Mouse (Mus musculus): ENCODE measurements around the gene Sec16b. TPM values are rescaled to one million over a fixed set of nuclear protein-coding genes. Genes with fewer than 3 reads are reported as not detected.

The Sec16b gene
- polyA plus RNA-seq, 1 experiment from 2014 or later: 1.5 TPM

DNA sequence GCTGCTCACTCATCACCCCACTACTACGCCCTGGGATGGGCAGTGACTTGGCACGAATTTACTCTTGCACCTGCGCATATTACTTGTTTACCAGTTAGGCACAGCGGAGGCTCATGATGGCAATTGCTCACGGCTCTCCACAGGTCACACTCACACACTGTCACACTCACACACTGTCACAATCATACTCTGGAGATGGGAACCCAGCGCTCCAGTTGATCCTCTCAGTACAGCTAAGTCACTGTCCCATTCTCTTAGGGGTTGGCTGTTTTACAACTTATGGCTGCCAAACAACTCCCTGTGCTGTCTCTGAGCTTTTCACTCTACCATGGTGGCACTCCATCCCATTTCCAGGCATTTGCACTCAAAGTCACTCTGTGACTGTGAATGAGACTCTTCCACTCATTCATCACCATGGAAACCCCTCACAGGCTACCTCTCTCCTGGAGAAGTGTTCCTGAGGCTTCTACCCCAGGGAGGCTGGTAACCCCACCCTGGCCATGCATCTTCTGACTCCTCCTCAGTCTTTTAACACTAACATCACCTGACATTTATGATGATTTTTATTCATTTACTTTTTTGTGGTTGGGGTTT, 5.1 kb upstream of the Sec16b start:
- H3K4me1 ChIP-seq (replicated peaks; ENCODE audit: control insufficient read depth, insufficient read depth, low read length): no peaks in the 10 kb centered on the region
- no peak overlapping the region for H3K9ac ChIP-seq (ENCODE audit: low read depth, low read length)
- ATAC-seq (ENCODE audit: low FRiP score) (no peak), DNase-seq (ENCODE audit: low spot score) (no peak)
- no peaks in the 10 kb centered on the region for H3K36me3 ChIP-seq (ENCODE audit: control insufficient read depth, insufficient read depth, low read length)
- WGBS: 92% methylated on average over 6 of the region's 6 CpGs
- H3K4me2 ChIP-seq (replicated peaks; ENCODE audit: low read depth, low read length): no peak overlapping the region
- H3K4me3 ChIP-seq (ENCODE audit: low read depth, low read length): no peak overlapping the region
- no peak overlapping the region for H3K27ac ChIP-seq (ENCODE audit: low read depth, low read length)
- H3K27me3 ChIP-seq (ENCODE audit: control insufficient read depth, insufficient read depth, low read length): no peaks in the 10 kb centered on the region
- H3K9me3 ChIP-seq (ENCODE audit: control insufficient read depth, low read length): no peaks in the 10 kb centered on the region

DNA sequence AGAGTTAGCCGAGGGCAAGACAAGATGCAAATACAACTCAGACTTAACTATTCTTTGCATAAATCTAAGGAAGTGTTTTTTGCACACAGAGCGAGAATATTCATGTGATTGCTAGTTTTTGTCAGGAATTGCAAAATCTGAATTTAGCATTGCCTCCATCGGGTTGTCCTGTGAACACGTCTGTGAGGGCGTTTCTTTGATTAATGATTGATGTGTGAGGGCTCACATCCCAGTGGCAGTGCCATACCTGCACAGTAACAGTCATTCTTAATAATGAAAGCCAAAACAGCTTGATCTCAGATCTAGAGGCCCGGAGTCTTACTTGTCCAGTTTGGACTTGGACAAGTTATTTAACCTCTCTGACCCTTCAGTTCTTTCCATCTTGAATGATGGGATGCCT, 3.5 kb upstream of the Sec16b start:
- Histone ChIP-seq H3K36me3 (ENCODE audit: control insufficient read depth, insufficient read depth, low read length) (no peaks in the 10 kb centered on the region), H3K9me3 (ENCODE audit: control insufficient read depth, low read length) (no peaks in the 10 kb centered on the region), H3K4me2 (replicated peaks; ENCODE audit: low read depth, low read length) (no peak overlapping the region), H3K9ac (ENCODE audit: low read depth, low read length) (no peak overlapping the region), H3K27me3 (ENCODE audit: control insufficient read depth, insufficient read depth, low read length) (no peaks in the 10 kb centered on the region), H3K4me3 (ENCODE audit: low read depth, low read length) (no peak overlapping the region), H3K4me1 (replicated peaks; ENCODE audit: control insufficient read depth, insufficient read depth, low read length) (no peaks in the 10 kb centered on the region), H3K27ac (ENCODE audit: low read depth, low read length) (no peak overlapping the region)
- DNase-seq (ENCODE audit: low spot score) (no peak), ATAC-seq (ENCODE audit: low FRiP score) (no peak)
- 64% methylated on average over 6 of the region's 6 CpGs for WGBS

DNA sequence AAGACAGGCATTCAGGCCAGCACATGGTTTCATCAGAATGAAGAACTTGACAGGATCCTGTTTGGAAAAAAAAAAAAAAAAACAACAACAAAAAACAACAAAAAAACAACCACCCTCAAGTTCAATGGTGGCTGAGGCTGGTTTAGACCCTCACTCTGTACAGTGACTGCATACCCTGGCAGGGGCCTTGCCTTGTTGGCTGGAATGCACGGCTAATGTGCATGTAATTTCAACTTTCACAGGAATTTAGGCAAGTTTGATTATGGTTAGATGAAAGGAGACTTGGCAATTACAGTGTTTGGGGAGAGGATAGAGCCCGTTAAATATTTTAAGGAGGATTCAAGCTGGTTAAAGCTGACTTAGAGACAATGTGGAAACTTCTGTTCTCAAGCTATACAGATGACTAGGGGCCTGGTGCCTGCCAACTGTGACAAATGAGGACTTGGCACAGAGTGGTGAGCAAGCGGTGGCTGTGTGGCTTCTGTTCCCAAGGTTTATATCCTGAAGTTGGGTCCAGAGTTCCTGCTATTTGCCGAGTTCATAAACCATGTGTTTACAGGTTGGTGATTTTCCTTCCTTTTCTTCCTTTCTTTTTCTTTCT, 567 bp downstream of the Sec16b start:
- no peaks in the 10 kb centered on the region for H3K36me3 ChIP-seq (ENCODE audit: control insufficient read depth, insufficient read depth, low read length)
- no peak overlapping the region for H3K4me2 ChIP-seq (replicated peaks; ENCODE audit: low read depth, low read length)
- DNase-seq (ENCODE audit: low spot score) (peak; percentile 15), ATAC-seq (ENCODE audit: low FRiP score) (no peak)
- H3K9me3 ChIP-seq (ENCODE audit: control insufficient read depth, low read length): no peaks in the 10 kb centered on the region
- WGBS: 44% methylated on average over 4 of the region's 4 CpGs
- H3K4me1 ChIP-seq (replicated peaks; ENCODE audit: control insufficient read depth, insufficient read depth, low read length): no peaks in the 10 kb centered on the region
- no peak overlapping the region for H3K9ac ChIP-seq (ENCODE audit: low read depth, low read length)
- H3K4me3 ChIP-seq (ENCODE audit: low read depth, low read length): no peak overlapping the region
- no peak overlapping the region for H3K27ac ChIP-seq (ENCODE audit: low read depth, low read length)
- H3K27me3 ChIP-seq (ENCODE audit: control insufficient read depth, insufficient read depth, low read length): no peaks in the 10 kb centered on the region

DNA sequence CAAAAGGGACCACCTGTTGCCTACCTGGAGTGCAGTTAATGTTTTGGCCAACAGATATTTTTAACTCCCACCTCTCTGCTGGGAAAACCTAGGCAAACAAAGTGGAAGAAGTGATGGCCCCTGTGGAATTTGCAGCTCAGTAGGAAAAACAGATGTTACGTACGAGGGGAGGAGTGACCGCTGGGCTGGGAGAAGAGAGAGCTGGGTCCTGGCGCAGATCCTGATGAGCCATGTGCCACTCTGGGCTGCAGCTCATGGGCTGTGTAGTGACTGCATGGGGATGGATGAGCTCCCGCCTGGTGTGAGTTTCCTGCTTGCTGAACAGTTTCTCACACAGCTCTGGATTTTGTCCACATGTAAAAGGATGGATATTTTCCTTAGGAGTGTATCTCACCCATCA, 1.3 kb downstream of the Sec16b start:
- ATAC-seq (ENCODE audit: low FRiP score) (no peak), DNase-seq (ENCODE audit: low spot score) (no peak)
- Histone ChIP-seq H3K4me2 (replicated peaks; ENCODE audit: low read depth, low read length) (no peak overlapping the region), H3K9me3 (ENCODE audit: control insufficient read depth, low read length) (no peaks in the 10 kb centered on the region), H3K4me1 (replicated peaks; ENCODE audit: control insufficient read depth, insufficient read depth, low read length) (no peaks in the 10 kb centered on the region), H3K9ac (ENCODE audit: low read depth, low read length) (no peak overlapping the region), H3K27me3 (ENCODE audit: control insufficient read depth, insufficient read depth, low read length) (no peaks in the 10 kb centered on the region), H3K27ac (ENCODE audit: low read depth, low read length) (no peak overlapping the region), H3K36me3 (ENCODE audit: control insufficient read depth, insufficient read depth, low read length) (no peaks in the 10 kb centered on the region), H3K4me3 (ENCODE audit: low read depth, low read length) (no peak overlapping the region)
- 48% methylated on average over 5 of the region's 5 CpGs for WGBS

DNA sequence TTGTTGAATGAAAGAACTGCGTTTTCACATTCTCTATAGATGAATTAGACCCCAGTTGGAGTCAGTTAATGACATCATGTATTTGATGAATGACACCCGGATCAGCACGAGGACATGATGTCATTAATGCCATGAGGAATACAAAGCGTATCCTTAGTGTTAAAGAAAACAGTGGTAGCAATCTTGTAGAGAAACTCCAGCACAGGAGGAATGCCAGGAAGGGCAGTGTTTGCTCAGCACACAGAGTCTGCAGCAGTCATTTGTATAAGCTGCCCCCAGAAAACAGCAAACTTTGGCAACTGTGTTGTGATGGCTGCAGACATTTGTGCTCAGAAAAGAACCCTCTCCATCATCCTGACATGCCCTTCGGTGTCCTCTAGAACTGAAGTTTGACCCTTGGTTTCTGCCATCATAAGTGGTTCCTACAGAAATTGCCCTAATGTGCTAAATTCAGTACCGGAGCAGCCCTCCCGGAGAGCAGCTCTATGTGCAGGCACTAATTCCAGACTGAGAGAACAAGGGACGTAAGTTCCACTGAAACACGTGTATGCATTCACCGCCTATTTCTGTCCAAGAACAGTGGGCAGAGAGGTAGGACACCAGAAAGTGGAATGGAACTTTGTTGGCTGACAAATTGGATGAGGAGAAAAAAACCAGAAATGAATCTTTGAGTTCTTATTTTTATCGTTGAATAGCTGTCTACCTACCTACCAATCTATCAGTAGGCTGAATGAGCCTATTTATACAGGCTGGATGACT, 6.3 kb downstream of the Sec16b start:
- no peak for DNase-seq (ENCODE audit: low spot score)
- Histone ChIP-seq H3K4me1 (replicated peaks; ENCODE audit: control insufficient read depth, insufficient read depth, low read length) (no peaks in the 10 kb centered on the region), H3K27me3 (ENCODE audit: control insufficient read depth, insufficient read depth, low read length) (no peaks in the 10 kb centered on the region), H3K36me3 (ENCODE audit: control insufficient read depth, insufficient read depth, low read length) (no peaks in the 10 kb centered on the region), H3K27ac (ENCODE audit: low read depth, low read length) (no peak overlapping the region), H3K4me3 (ENCODE audit: low read depth, low read length) (no peak overlapping the region), H3K4me2 (replicated peaks; ENCODE audit: low read depth, low read length) (no peak overlapping the region), H3K9me3 (ENCODE audit: control insufficient read depth, low read length) (no peaks in the 10 kb centered on the region), H3K9ac (ENCODE audit: low read depth, low read length) (no peak overlapping the region)
- no peak for ATAC-seq (ENCODE audit: low FRiP score)
- 73% methylated on average over 11 of the region's 11 CpGs for WGBS

DNA sequence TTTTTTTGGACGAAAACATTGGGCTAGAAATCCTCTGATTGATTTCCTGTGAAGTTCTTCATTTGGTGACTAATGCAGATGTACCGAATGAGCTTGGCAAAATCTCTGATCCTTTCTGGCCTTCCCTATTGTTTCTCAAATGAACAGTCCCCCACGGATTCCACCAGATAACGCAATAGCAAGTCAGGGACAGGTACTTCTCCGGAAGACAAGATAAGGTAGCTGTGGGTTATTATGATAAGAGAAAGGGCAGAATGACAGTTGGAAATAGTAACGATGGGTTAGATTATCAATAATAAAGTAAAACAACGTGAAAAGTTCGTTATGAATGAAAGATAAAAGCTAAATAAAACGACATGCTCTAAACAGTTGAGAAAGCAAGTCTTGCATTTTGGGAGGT, 7.0 kb downstream of the Sec16b start:
- H3K27me3 ChIP-seq (ENCODE audit: control insufficient read depth, insufficient read depth, low read length): no peaks in the 10 kb centered on the region
- no peaks in the 10 kb centered on the region for H3K36me3 ChIP-seq (ENCODE audit: control insufficient read depth, insufficient read depth, low read length)
- no peak overlapping the region for H3K27ac ChIP-seq (ENCODE audit: low read depth, low read length)
- WGBS: 81% methylated on average over 9 of the region's 9 CpGs
- no peak overlapping the region for H3K9ac ChIP-seq (ENCODE audit: low read depth, low read length)
- no peak for ATAC-seq (ENCODE audit: low FRiP score)
- no peak for DNase-seq (ENCODE audit: low spot score)
- no peaks in the 10 kb centered on the region for H3K9me3 ChIP-seq (ENCODE audit: control insufficient read depth, low read length)
- H3K4me1 ChIP-seq (replicated peaks; ENCODE audit: control insufficient read depth, insufficient read depth, low read length): no peaks in the 10 kb centered on the region
- no peak overlapping the region for H3K4me2 ChIP-seq (replicated peaks; ENCODE audit: low read depth, low read length)
- H3K4me3 ChIP-seq (ENCODE audit: low read depth, low read length): no peak overlapping the region

DNA sequence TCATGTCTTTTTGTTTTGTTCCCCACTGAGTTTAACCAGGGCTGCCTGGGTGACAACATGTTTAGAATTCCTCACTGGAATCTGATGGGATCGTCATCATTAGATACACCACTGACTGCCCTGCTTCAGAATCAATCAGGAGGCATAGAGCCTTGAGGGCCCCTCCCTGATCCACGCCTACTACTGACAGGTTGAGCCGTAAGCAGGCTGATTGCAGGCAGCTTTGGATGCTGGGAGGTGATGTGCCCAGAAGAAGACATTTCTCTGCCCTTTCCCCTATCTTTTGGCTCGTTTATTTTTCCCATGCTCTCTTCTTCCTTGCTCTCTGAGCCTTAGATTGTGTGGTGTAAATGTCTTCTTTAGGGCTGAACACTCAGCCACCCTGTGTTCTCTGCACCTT, 7.8 kb downstream of the Sec16b start:
- Histone ChIP-seq H3K27me3 (ENCODE audit: control insufficient read depth, insufficient read depth, low read length) (no peaks in the 10 kb centered on the region), H3K36me3 (ENCODE audit: control insufficient read depth, insufficient read depth, low read length) (no peaks in the 10 kb centered on the region), H3K4me1 (replicated peaks; ENCODE audit: control insufficient read depth, insufficient read depth, low read length) (no peaks in the 10 kb centered on the region), H3K9ac (ENCODE audit: low read depth, low read length) (no peak overlapping the region), H3K4me3 (ENCODE audit: low read depth, low read length) (no peak overlapping the region), H3K9me3 (ENCODE audit: control insufficient read depth, low read length) (no peaks in the 10 kb centered on the region), H3K4me2 (replicated peaks; ENCODE audit: low read depth, low read length) (no peak overlapping the region), H3K27ac (ENCODE audit: low read depth, low read length) (no peak overlapping the region)
- no peak for DNase-seq (ENCODE audit: low spot score)
- 74% methylated on average over 4 of the region's 4 CpGs for WGBS
- no peak for ATAC-seq (ENCODE audit: low FRiP score)

DNA sequence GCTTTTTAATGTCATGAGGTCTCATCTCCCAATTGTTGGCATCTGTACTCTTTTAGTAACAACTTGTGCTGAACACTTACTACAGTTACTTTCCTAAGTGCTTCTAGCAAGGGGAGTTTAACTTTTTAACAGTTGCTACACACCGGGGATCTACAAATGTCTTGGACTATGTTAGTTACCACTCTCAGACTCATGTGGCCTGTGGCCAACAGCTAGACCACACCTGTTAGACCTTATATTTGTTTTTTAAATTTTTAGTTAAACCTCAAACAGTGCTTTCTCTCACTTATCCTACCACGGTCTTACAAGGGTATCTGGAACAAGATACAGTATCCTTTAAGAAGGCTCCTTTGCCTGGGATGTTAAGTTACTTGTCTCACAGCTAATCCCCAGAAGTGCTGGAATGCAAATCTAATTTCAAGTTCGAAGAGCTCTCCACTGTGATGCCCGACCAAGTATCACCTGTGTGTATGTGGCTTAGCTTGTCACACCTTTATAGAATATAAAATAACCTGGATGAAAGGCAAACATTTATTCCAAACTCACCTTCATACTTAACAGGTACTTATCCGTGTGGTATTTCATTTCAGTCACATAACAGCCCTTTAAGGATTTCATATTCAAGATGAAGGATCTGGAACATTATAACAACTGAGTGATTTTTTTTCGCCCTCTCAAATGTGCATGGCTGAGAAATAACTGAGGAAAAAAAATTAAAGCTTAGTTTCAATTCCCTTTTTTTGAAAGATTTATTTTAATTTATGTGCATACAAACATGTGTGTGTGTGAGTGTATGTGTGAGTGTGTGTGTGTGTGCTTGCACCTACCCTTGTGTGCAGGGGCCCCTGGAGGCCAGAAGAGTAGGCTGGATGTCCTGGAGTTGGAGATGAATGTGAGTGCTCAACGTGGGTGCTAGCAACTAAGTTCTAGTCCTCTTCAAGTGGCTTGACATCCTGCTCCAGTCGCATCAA, 10.6 kb downstream of the Sec16b start:
- H3K9me3 ChIP-seq (ENCODE audit: control insufficient read depth, low read length): no peaks in the 10 kb centered on the region
- no peak overlapping the region for H3K4me3 ChIP-seq (ENCODE audit: low read depth, low read length)
- 88% methylated on average over 8 of the region's 8 CpGs for WGBS
- no peak overlapping the region for H3K4me2 ChIP-seq (replicated peaks; ENCODE audit: low read depth, low read length)
- no peaks in the 10 kb centered on the region for H3K4me1 ChIP-seq (replicated peaks; ENCODE audit: control insufficient read depth, insufficient read depth, low read length)
- ATAC-seq (ENCODE audit: low FRiP score) (no peak), DNase-seq (ENCODE audit: low spot score) (no peak)
- H3K36me3 ChIP-seq (ENCODE audit: control insufficient read depth, insufficient read depth, low read length): no peaks in the 10 kb centered on the region
- no peaks in the 10 kb centered on the region for H3K27me3 ChIP-seq (ENCODE audit: control insufficient read depth, insufficient read depth, low read length)
- no peak overlapping the region for H3K27ac ChIP-seq (ENCODE audit: low read depth, low read length)
- H3K9ac ChIP-seq (ENCODE audit: low read depth, low read length): no peak overlapping the region

Measured in hindbrain, embryonic 11.5 days (tissue).